Mouse (Mus musculus) T-helper 1 cell (primary cell): ENCODE measurements at regions not wholly inside any gene's neighbourhood (a gene's known extent, or its start where the extent isn't known, plus 50 kb on each side); places are given as distances from the start of the nearest gene placed in this dataset.

Experiments
- in situ Hi-C: fragments of 300-600 bp; cut with MboI, MseI; formaldehyde crosslinking; loops from one replicate; pipeline ENCODE4 v1.15.1; 2025; ENCODE audit warnings: high pct_unique_total_duplicates

- in situ Hi-C loops: loop anchor here (10.0 kb wide), 2 partner anchors 59 to 221 kb away; no protein-coding TSS in a partner anchor
Measured at GRCm38 (mm10) chr17:17293932-17294534, 80.1 kb upstream of the Riok2 start.

- in situ Hi-C loops: loop anchor here (5.0 to 10.0 kb wide), 3 partner anchors 60 to 220 kb away; no protein-coding TSS in a partner anchor
Measured at GRCm38 (mm10) chr17:17295037-17295436, 79.1 kb upstream of the Riok2 start.

- in situ Hi-C loops: loop anchor here (5.0 kb wide), 1 partner anchor 346 kb away; no protein-coding TSS in a partner anchor
Measured at GRCm38 (mm10) chr17:17303496-17303895, 70.6 kb upstream of the Riok2 start.
